In genomic region chr5:116445634-116446367, GRCm38 (mm10) we compare ENCODE assay signal across 18 mouse cellular contexts. TPM values are rescaled to one million over a fixed set of nuclear protein-coding genes. Genes with fewer than 3 reads are reported as not detected.
DNase-seq lines count a peak whose midpoint lies in the region; ATAC-seq and TF ChIP-seq lines count a peak whose summit lies in the region.
"Had no signal": no experiment of that assay in that cellular context is flagged by ENCODE, and none has a peak within 500 bp of the region (broad histone marks: within the 10 kb centered on the region; RNA-seq: fewer than 3 reads in every experiment).

No protein-coding gene starts in this region.

- ATAC-seq in heart, embryonic 15.5 days (replicated peaks; ENCODE audit: insufficient number of reproducible peaks, insufficient read depth, low FRiP score, low read depth): no peak
- no peak for ATAC-seq in midbrain, embryonic 11.5 days (ENCODE audit: low FRiP score)
- ATAC-seq in midbrain, embryonic 15.5 days (replicated peaks): no peak
- ATAC-seq: intestine, postnatal 0 days had no signal

- intact Hi-C loops in heart, postnatal 10 days (cut with DNase I): no loop called here

- H3K4me1 ChIP-seq in heart, embryonic 15.5 days (replicated peaks): peaks cover 35% of the 10 kb centered on the region
- no peaks in the 10 kb centered on the region for H3K4me1 ChIP-seq in midbrain, embryonic 11.5 days (ENCODE audit: control insufficient read depth, insufficient read depth, low read length)
- peaks cover 11% of the 10 kb centered on the region for H3K4me1 ChIP-seq in midbrain, embryonic 15.5 days
- peaks cover 3% of the 10 kb centered on the region for H3K4me1 ChIP-seq in embryonic fibroblast, embryonic 13.5 days (ENCODE audit: control insufficient read depth, insufficient read depth, low read length)

- 46% methylated on average over 10 of the region's 10 CpGs for WGBS in heart, embryonic 15.5 days
- WGBS in midbrain, embryonic 11.5 days: 65% methylated on average over 10 of the region's 10 CpGs
- 57% methylated on average over 10 of the region's 10 CpGs for WGBS in midbrain, embryonic 15.5 days

- H3K27ac ChIP-seq in heart, embryonic 15.5 days: no peak overlapping the region
- H3K27ac ChIP-seq in midbrain, embryonic 11.5 days (ENCODE audit: low read depth, low read length): no peak overlapping the region
- H3K27ac ChIP-seq in midbrain, embryonic 15.5 days: no peak overlapping the region
- peak overlapping the region; percentile 38; the same call in 1 of the 2 replicates for H3K27ac ChIP-seq in embryonic fibroblast, embryonic 13.5 days (ENCODE audit: insufficient read depth, low read length)
- H3K27ac ChIP-seq: hindbrain, embryonic 15.5 days; kidney, postnatal 0 days; lung, embryonic 15.5 days; macrophage had no signal

- no peak for TF ChIP-seq CTCF in embryonic fibroblast, embryonic 13.5 days (IDR thresholded peaks at IDR 0.05; ENCODE audit: borderline replicate concordance, insufficient read depth, low read length)

- no peak for DNase-seq in heart, postnatal 10 days
- peak; percentile 89 for DNase-seq in midbrain, embryonic 11.5 days (ENCODE audit: low spot score, missing footprints)
- DNase-seq in left cerebral cortex, adult 9 months (ENCODE audit: low spot score in 2 of 2): no peak
- DNase-seq in natural killer cell, adult 2 months (ENCODE audit: low spot score in 2 of 2): no peak
- DNase-seq: adrenal gland, adult 8-10 months; cerebellum, adult 11-12 months; cerebellum, postnatal 36 days; midbrain, embryonic 14.5 days had no signal

- no peaks in the 10 kb centered on the region for H3K36me3 ChIP-seq in heart, embryonic 15.5 days
- no peaks in the 10 kb centered on the region for H3K36me3 ChIP-seq in midbrain, embryonic 11.5 days (ENCODE audit: control insufficient read depth, insufficient read depth, low read length)
- H3K36me3 ChIP-seq in midbrain, embryonic 15.5 days (replicated peaks): 0 out of 2 replicates have a peak, but pooled peaks cover 3% of the 10 kb centered on the region
- H3K36me3 ChIP-seq: hindbrain, embryonic 15.5 days; lung, embryonic 15.5 days had no signal

- H3K27me3 ChIP-seq in heart, embryonic 15.5 days: peaks cover 11% of the 10 kb centered on the region; the same call in 1 of the 2 replicates
- no peaks in the 10 kb centered on the region for H3K27me3 ChIP-seq in midbrain, embryonic 11.5 days (ENCODE audit: control insufficient read depth, insufficient read depth, low read length)
- no peaks in the 10 kb centered on the region for H3K27me3 ChIP-seq in midbrain, embryonic 15.5 days (replicated peaks)
- H3K27me3 ChIP-seq: hindbrain, embryonic 15.5 days; lung, embryonic 15.5 days had no signal

- H3K4me3 ChIP-seq in heart, embryonic 15.5 days: no peak overlapping the region
- H3K4me3 ChIP-seq in midbrain, embryonic 11.5 days (ENCODE audit: low read depth, low read length): no peak overlapping the region
- no peak overlapping the region for H3K4me3 ChIP-seq in midbrain, embryonic 15.5 days
- H3K4me3 ChIP-seq in embryonic fibroblast, embryonic 13.5 days (ENCODE audit: insufficient read depth, low read length): peak overlapping the region; percentile 14
- H3K4me3 ChIP-seq: hindbrain, embryonic 15.5 days; left cerebral cortex, adult 2 months; lung, embryonic 15.5 days had no signal

- H3K9me3 ChIP-seq in heart, embryonic 15.5 days (replicated peaks): no peaks in the 10 kb centered on the region
- no peaks in the 10 kb centered on the region for H3K9me3 ChIP-seq in midbrain, embryonic 11.5 days (ENCODE audit: control insufficient read depth, low read length)
- H3K9me3 ChIP-seq in midbrain, embryonic 15.5 days: no peaks in the 10 kb centered on the region
- H3K9me3 ChIP-seq: hindbrain, embryonic 15.5 days; lung, embryonic 15.5 days had no signal

- no peak overlapping the region for H3K9ac ChIP-seq in heart, embryonic 15.5 days
- no peak overlapping the region for H3K9ac ChIP-seq in midbrain, embryonic 11.5 days (ENCODE audit: low read length)
- H3K9ac ChIP-seq in midbrain, embryonic 15.5 days: no peak overlapping the region
- H3K9ac ChIP-seq: hindbrain, embryonic 15.5 days; lung, embryonic 15.5 days had no signal

- no peak for TF ChIP-seq POLR2A in embryonic fibroblast, embryonic 13.5 days (IDR thresholded peaks at IDR 0.05; ENCODE audit: low read depth, low read length)

- peak overlapping the region; percentile 48; the same call in 1 of the 2 replicates for H3K4me2 ChIP-seq in heart, embryonic 15.5 days
- H3K4me2 ChIP-seq in midbrain, embryonic 11.5 days: no peak overlapping the region
- no peak overlapping the region for H3K4me2 ChIP-seq in midbrain, embryonic 15.5 days
- H3K4me2 ChIP-seq: hindbrain, embryonic 15.5 days had no signal

RNA-seq across cellular contexts. Expression of gene Hspb8, which starts 23.1 kb away (rescaled TPM):
- 30.6 and 33.7 TPM in 2 replicates for polyA plus RNA-seq in heart, embryonic 15.5 days (2015; fragmentation: Nextera tagmentation; extraction: Ambion mirVana)
- 100 to 1,000 TPM; 155 to 178 TPM for total RNA-seq in heart, postnatal 10 days (2021)
- polyA plus RNA-seq in midbrain, embryonic 11.5 days (2014; fragmentation: Nextera tagmentation; extraction: Ambion mirVana): 5.5 and 6.1 TPM in 2 replicates
- polyA plus RNA-seq in midbrain, embryonic 15.5 days (2015; fragmentation: Nextera tagmentation; extraction: Ambion mirVana): 3.9 and 5.2 TPM in 2 replicates
- 46.5 and 59.1 TPM in 2 replicates for polyA plus RNA-seq in embryonic fibroblast, embryonic 13.5 days (2011; ENCODE audit: insufficient read length, low read depth, missing spikeins)
- total RNA-seq: MEL had no signal
